Mouse (Mus musculus) forebrain, postnatal 0 days (tissue): ENCODE data around the gene Shank2. TPM values are rescaled to one million over a fixed set of nuclear protein-coding genes. Genes with fewer than 3 reads are reported as not detected.

Experiments
- ATAC-seq: fragments of 200-750 bp; cut with Nextera tagmentation; 2 replicates; pipeline ENCODE4 v1.8.0; 2017; ENCODE audit warnings: mild to moderate bottlenecking, moderate library complexity
- DNase-seq: peaks from one replicate; pipeline ENCODE4 v3.0.0-alpha.2; 2015
- H3K27ac ChIP-seq: fragments of 300-500 bp; sonication (generic); 2 replicates; pipeline ENCODE4 v1.5.1; 2014; ENCODE audit warnings: low read depth, mild to moderate bottlenecking, antibody characterized with exemption, low read length, moderate library complexity, mixed read lengths
- H3K27me3 ChIP-seq: fragments of 300-500 bp; sonication (generic); 2 replicates; pipeline ENCODE4 v1.6.1; 2014; ENCODE audit warnings: mild to moderate bottlenecking, low read length, mixed read lengths; ENCODE audit not compliant: insufficient read depth
- H3K36me3 ChIP-seq: fragments of 300-500 bp; sonication (generic); 2 replicates; pipeline ENCODE4 v1.6.1; 2014; ENCODE audit warnings: mild to moderate bottlenecking, moderate library complexity; ENCODE audit not compliant: insufficient read depth
- H3K4me1 ChIP-seq: fragments of 300-500 bp; sonication (generic); 2 replicates; pipeline ENCODE4 v1.6.1; 2014; ENCODE audit warnings: antibody characterized with exemption; ENCODE audit not compliant: insufficient read depth
- H3K4me2 ChIP-seq: fragments of 300-500 bp; sonication (generic); 2 replicates; pipeline ENCODE4 v1.6.1; 2014; ENCODE audit warnings: low read depth, mild to moderate bottlenecking, moderate library complexity
- H3K4me3 ChIP-seq: fragments of 300-500 bp; sonication (generic); 2 replicates; pipeline ENCODE4 v1.5.1; 2014; ENCODE audit warnings: low read depth, low read length, mixed read lengths
- H3K9ac ChIP-seq: fragments of 300-500 bp; sonication (generic); 2 replicates; pipeline ENCODE4 v1.6.1; 2014; ENCODE audit warnings: mild to moderate bottlenecking
- H3K9me3 ChIP-seq: fragments of 300-500 bp; sonication (generic); 2 replicates; pipeline ENCODE4 v1.6.1; 2016; ENCODE audit warnings: low read length
- CTCF ChIP-seq: sonication (generic); IDR thresholded peaks from 2 replicates; pipeline ENCODE4 v1.5.1; 2016; ENCODE audit warnings: antibody characterized with exemption, control low read depth, low read depth
- WGBS: fragments of 180-500 bp; shearing (Covaris S2); extraction: QIAGEN DNeasy Blood & Tissue Kit; methylation state at CpG from one replicate; pipeline ENCODE4 v1.1.7; 2014; 5-methylcytosine and 5-hydroxymethylcytosine counted together
- microRNA-seq, 2 experiments: library from miRNA; unstranded; fragments of <30 nt; microRNA quantifications; one replicate each; pipeline ENCODE4; 2016
- polyA plus RNA-seq: library from polyadenylated mRNA; unstranded; fragments of >200 nt; fragmentation: Nextera tagmentation; extraction: Ambion mirVana; gene quantifications from 2 replicates; pipeline ENCODE4 v1.2.1, GENCODE M21; 2015
- total RNA-seq: library from RNA; depleted of rRNA; stranded (reverse); fragments of >200 nt; gene quantifications from 2 replicates; pipeline ENCODE4 v1.2.3, GENCODE M21; 2014; rRNA removed

Shank2 gene
- total and polyA plus RNA-seq, 2 experiments from 2014 or later, result 8.8 to 29.0 TPM

DNA sequence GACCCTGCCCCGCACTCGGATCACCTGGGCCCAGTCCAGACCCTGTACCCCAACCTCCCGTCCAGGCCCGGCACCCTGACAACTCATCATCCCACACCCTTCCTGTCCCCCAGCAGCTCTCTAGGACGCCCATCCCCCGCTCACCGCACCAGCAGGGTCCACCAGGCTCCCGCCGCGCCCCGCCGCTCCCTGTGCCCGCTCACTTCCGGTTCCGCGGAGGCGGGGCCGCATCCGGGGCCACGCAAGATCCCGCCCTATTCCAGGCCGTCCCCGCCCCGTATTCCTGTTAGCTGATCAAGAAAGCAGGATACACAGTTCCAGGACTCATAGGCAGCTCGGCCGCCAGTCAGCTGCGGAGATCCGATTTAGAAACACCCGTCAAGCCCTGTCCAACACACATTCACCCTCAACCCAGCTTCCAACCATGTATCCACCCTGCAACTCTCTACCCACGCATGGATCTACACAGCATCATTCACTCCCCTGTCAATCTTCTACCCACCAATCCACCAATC is 468.9 kb downstream of the Shank2 start, which contains the start of gene Cttn:
Gene Cttn (minus strand): TSS at position 465 of the 515 bp plus-strand sequence.
- DNase-seq (peak; percentile 92), ATAC-seq (peak; percentile 99)
- 0 out of 2 replicates have a peak, but pooled peaks cover 7% of the 10 kb centered on the region for H3K4me1 ChIP-seq
- 2% methylated on average over 30 of the region's 30 CpGs for WGBS
- H3K9ac ChIP-seq, result peak within 1 kb of the TSS; percentile 92
- H3K27me3 ChIP-seq, result no peaks in the 10 kb centered on the region
- H3K27ac ChIP-seq, result peak within 1 kb of the TSS; percentile 81
- H3K4me2 ChIP-seq, result peak within 1 kb of the TSS; percentile 85
- TF ChIP-seq CTCF, result no peak
- peak within 1 kb of the TSS; percentile 84 for H3K4me3 ChIP-seq
- H3K36me3 ChIP-seq, result peaks cover 6% of the 10 kb centered on the region; the same call in 1 of the 2 replicates
- H3K9me3 ChIP-seq, result no peaks in the 10 kb centered on the region

DNA sequence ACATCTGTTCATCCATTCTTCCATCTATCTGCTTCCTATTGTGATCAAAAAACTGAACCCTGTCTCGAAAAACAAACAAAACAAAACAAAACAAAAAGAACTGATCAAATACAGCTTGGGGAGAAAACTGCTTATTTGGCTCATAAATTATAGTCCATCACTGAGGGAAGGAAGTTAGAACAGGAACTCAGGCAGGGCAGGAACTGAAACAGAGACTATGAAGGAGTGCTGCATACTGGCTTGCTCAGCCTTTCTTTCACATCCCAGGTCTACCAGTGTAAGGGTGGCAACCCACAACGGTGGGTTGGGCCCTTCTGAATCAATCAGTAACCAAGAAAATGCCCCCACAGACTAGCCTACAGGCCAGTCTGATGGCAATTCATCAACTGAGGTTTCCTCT is 469.4 kb downstream of the Shank2 start:
- Histone ChIP-seq H3K9me3 (no peaks in the 10 kb centered on the region), H3K27me3 (no peaks in the 10 kb centered on the region), H3K4me3 (peak overlapping the region; percentile 84), H3K27ac (peak overlapping the region; percentile 81), H3K4me1 (0 out of 2 replicates have a peak, but pooled peaks cover 7% of the 10 kb centered on the region), H3K4me2 (peak overlapping the region; percentile 85), H3K9ac (peak overlapping the region; percentile 92), H3K36me3 (peaks cover 8% of the 10 kb centered on the region)
- 79% methylated on average over 2 of the region's 2 CpGs for WGBS
- ATAC-seq (no peak), DNase-seq (no peak)
- TF ChIP-seq CTCF, result no peak

DNA sequence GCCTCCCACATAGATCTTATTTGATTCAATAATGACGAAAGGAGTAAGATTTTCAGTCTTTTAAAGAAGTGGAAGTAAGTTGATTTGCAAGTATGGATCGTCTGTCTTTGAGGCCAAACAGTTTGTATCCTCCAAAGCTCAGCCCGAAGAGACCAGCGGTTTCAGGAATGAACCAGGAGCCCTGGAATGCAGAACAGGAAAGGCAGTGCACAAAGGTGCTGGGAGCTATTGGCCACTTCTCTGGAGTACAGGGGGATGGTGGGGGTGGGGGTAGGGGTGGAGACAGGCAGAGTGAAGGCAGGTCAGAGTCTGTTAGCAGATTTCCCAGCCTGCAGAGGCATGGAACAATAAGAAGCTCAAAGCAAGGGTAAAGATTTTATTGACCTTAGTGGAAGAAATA is 471.8 kb downstream of the Shank2 start:
- H3K36me3 ChIP-seq, result peaks cover 20% of the 10 kb centered on the region
- no peaks in the 10 kb centered on the region for H3K9me3 ChIP-seq
- no peak for TF ChIP-seq CTCF
- H3K4me1 ChIP-seq, result 0 out of 2 replicates have a peak, but pooled peaks cover 7% of the 10 kb centered on the region
- 79% methylated on average over 4 of the region's 4 CpGs for WGBS
- H3K4me2 ChIP-seq, result no peak overlapping the region
- H3K27me3 ChIP-seq, result no peaks in the 10 kb centered on the region
- H3K27ac ChIP-seq, result no peak overlapping the region
- H3K4me3 ChIP-seq, result no peak overlapping the region
- no peak for ATAC-seq
- H3K9ac ChIP-seq, result no peak overlapping the region
- DNase-seq, result no peak

Small RNA genes lying within 50 kb of the gene (microRNA-seq; reads per million reads assigned to microRNA genes)
- gene Mir3105, result 4.3 to 13.9 reads per million in 2 experiments

Other genes starting within 250 kb of the Shank2 start
- 38.3 and 43.8 TPM in 2 replicates for gene Osbpl5, start 244.9 kb upstream of the Shank2 start, total RNA-seq
- gene Osbpl5, start 244.9 kb upstream of the Shank2 start, polyA plus RNA-seq, result 19.6 and 26.2 TPM in 2 replicates
- gene Mrgprg, start 234.9 kb upstream of the Shank2 start, total RNA-seq, result not detected in 2 replicates
- gene Mrgprg, start 234.9 kb upstream of the Shank2 start, polyA plus RNA-seq, result not detected in 2 replicates
- gene Mrgpre, start 217.4 kb upstream of the Shank2 start, total RNA-seq, result 5.2 and 5.9 TPM in 2 replicates
- 5.9 and 8.3 TPM in 2 replicates for gene Mrgpre, start 217.4 kb upstream of the Shank2 start, polyA plus RNA-seq
- gene Nadsyn1, start 179.1 kb upstream of the Shank2 start, total RNA-seq, result 4.9 and 7.9 TPM in 2 replicates
- 3.5 and 3.6 TPM in 2 replicates for gene Nadsyn1, start 179.1 kb upstream of the Shank2 start, polyA plus RNA-seq
- gene Dhcr7, start 178.8 kb upstream of the Shank2 start, total RNA-seq, result 40.5 and 52.7 TPM in 2 replicates
- gene Dhcr7, start 178.8 kb upstream of the Shank2 start, polyA plus RNA-seq, result 63.8 and 75.4 TPM in 2 replicates
- gene Gm498, start 135.1 kb upstream of the Shank2 start, total RNA-seq, result not detected in 2 replicates
- not detected in 2 replicates for gene Gm498, start 135.1 kb upstream of the Shank2 start, polyA plus RNA-seq